Comparison of ENCODE assay signal across 8 mouse cellular contexts in genomic region chr2:130424126-130424853, GRCm38 (mm10). TPM values are rescaled to one million over a fixed set of nuclear protein-coding genes. Genes with fewer than 3 reads are reported as not detected.
DNase-seq lines count a peak whose midpoint lies in the region; ATAC-seq and TF ChIP-seq lines count a peak whose summit lies in the region.

Vps16 (plus strand) TSS chr2:130424339.
Pced1a (minus strand) TSS chr2:130424701.

- WGBS in embryonic facial prominence, embryonic 13.5 days, result under 1% methylated on average over 58 of the region's 58 CpGs
- under 1% methylated on average over 58 of the region's 58 CpGs for WGBS in kidney, adult 2 months
- WGBS in limb, embryonic 12.5 days, result under 1% methylated on average over 58 of the region's 58 CpGs
- WGBS in midbrain, embryonic 15.5 days, result under 1% methylated on average over 58 of the region's 58 CpGs
- under 1% methylated on average over 58 of the region's 58 CpGs for WGBS in spleen, adult 2 months

- peak; percentile 75 for TF ChIP-seq POLR2A in kidney, adult 2 months (IDR thresholded peaks at IDR 0.05; ENCODE audit: low read depth, low read length)
- TF ChIP-seq POLR2A in spleen, adult 2 months (IDR thresholded peaks at IDR 0.05; ENCODE audit: low read depth, low read length), result peak; percentile 29

- peak; percentile 91 for DNase-seq in 3134 (ENCODE audit: extremely low read depth, insufficient read length, low spot score)
- peak; percentile 96 to 97 for DNase-seq in adrenal gland, postnatal 36 days
- peak; percentile 95 to 96 for DNase-seq in heart, adult 18-20 months
- peak; percentile 95 for DNase-seq in kidney, adult 2 months
- DNase-seq in spleen, adult 2 months (ENCODE audit: low read depth in 1 of 2, low spot score in 2 of 2), result peak; percentile 83 to 91

- peak; percentile 89 for ATAC-seq in embryonic facial prominence, embryonic 13.5 days (ENCODE audit: insufficient number of reproducible peaks, insufficient read depth, low FRiP score, low TSS enrichment, low read depth)
- ATAC-seq in limb, embryonic 12.5 days (ENCODE audit: insufficient number of reproducible peaks, insufficient read depth, low FRiP score, low TSS enrichment, low read depth), result peak; percentile 94
- peak; percentile 96 for ATAC-seq in midbrain, embryonic 15.5 days (replicated peaks)

- peak within 1 kb of the TSS; percentile 92 for H3K9ac ChIP-seq in embryonic facial prominence, embryonic 13.5 days
- peak within 1 kb of the TSS; percentile 74 for H3K9ac ChIP-seq in limb, embryonic 12.5 days (replicated peaks)
- peak within 1 kb of the TSS; percentile 79 for H3K9ac ChIP-seq in midbrain, embryonic 15.5 days

- peaks cover 21% of the 10 kb centered on the region for H3K36me3 ChIP-seq in embryonic facial prominence, embryonic 13.5 days
- H3K36me3 ChIP-seq in kidney, adult 2 months (ENCODE audit: control insufficient read depth, insufficient read depth, low read length), result no peaks in the 10 kb centered on the region
- H3K36me3 ChIP-seq in limb, embryonic 12.5 days, result peaks cover 28% of the 10 kb centered on the region
- no peaks in the 10 kb centered on the region for H3K36me3 ChIP-seq in midbrain, embryonic 15.5 days (replicated peaks)
- H3K36me3 ChIP-seq in spleen, adult 2 months (ENCODE audit: control insufficient read depth, insufficient read depth, low read length), result no peaks in the 10 kb centered on the region

- H3K9me3 ChIP-seq in embryonic facial prominence, embryonic 13.5 days, result no peaks in the 10 kb centered on the region
- H3K9me3 ChIP-seq in limb, embryonic 12.5 days, result no peaks in the 10 kb centered on the region
- no peaks in the 10 kb centered on the region for H3K9me3 ChIP-seq in midbrain, embryonic 15.5 days

- H3K27ac ChIP-seq in embryonic facial prominence, embryonic 13.5 days, result peak within 1 kb of the TSS; percentile 92
- H3K27ac ChIP-seq in kidney, adult 2 months (ENCODE audit: insufficient read depth, low read depth, low read length), result peak within 1 kb of the TSS; percentile 81
- H3K27ac ChIP-seq in limb, embryonic 12.5 days, result peak within 1 kb of the TSS; percentile 93
- H3K27ac ChIP-seq in midbrain, embryonic 15.5 days, result peak within 1 kb of the TSS; percentile 95
- peak within 1 kb of the TSS; percentile 95 for H3K27ac ChIP-seq in spleen, adult 2 months (ENCODE audit: insufficient read depth, low read length)

- H3K27me3 ChIP-seq in embryonic facial prominence, embryonic 13.5 days, result no peaks in the 10 kb centered on the region
- H3K27me3 ChIP-seq in kidney, adult 2 months (replicated peaks; ENCODE audit: control insufficient read depth, insufficient read depth, low read length), result no peaks in the 10 kb centered on the region
- H3K27me3 ChIP-seq in limb, embryonic 12.5 days, result no peaks in the 10 kb centered on the region
- H3K27me3 ChIP-seq in midbrain, embryonic 15.5 days (replicated peaks), result no peaks in the 10 kb centered on the region
- H3K27me3 ChIP-seq in spleen, adult 2 months (ENCODE audit: control insufficient read depth, insufficient read depth, low read length), result no peaks in the 10 kb centered on the region

- peak within 1 kb of the TSS; percentile 84 for H3K4me2 ChIP-seq in embryonic facial prominence, embryonic 13.5 days
- H3K4me2 ChIP-seq in limb, embryonic 12.5 days, result peak within 1 kb of the TSS; percentile 78
- peak within 1 kb of the TSS; percentile 77 for H3K4me2 ChIP-seq in midbrain, embryonic 15.5 days

- TF ChIP-seq CTCF in kidney, adult 2 months (conservative IDR thresholded peaks at IDR 0.05; ENCODE audit: insufficient read depth, insufficient read length, low read depth, low read length), result peak; percentile 50
- TF ChIP-seq CTCF in spleen, adult 2 months (IDR thresholded peaks at IDR 0.05; ENCODE audit: extremely low read depth, insufficient read depth, insufficient read length, insufficient replicate concordance), result peak; percentile 39; the same call in 1 of the 2 replicates

- H3K4me3 ChIP-seq in embryonic facial prominence, embryonic 13.5 days, result peak within 1 kb of the TSS; percentile 84
- peak within 1 kb of the TSS; percentile 94 for H3K4me3 ChIP-seq in kidney, adult 2 months (ENCODE audit: insufficient read depth, low read depth, low read length)
- peak within 1 kb of the TSS; percentile 86 for H3K4me3 ChIP-seq in limb, embryonic 12.5 days (replicated peaks)
- H3K4me3 ChIP-seq in midbrain, embryonic 15.5 days, result peak within 1 kb of the TSS; percentile 60
- H3K4me3 ChIP-seq in spleen, adult 2 months (ENCODE audit: extremely low read depth, insufficient read depth, insufficient read length), result peak within 1 kb of the TSS; percentile 91

- peaks cover 38% of the 10 kb centered on the region for H3K4me1 ChIP-seq in embryonic facial prominence, embryonic 13.5 days
- peaks cover 7% of the 10 kb centered on the region for H3K4me1 ChIP-seq in kidney, adult 2 months (ENCODE audit: control insufficient read depth, insufficient read depth, low read length)
- H3K4me1 ChIP-seq in limb, embryonic 12.5 days (replicated peaks), result peaks cover 14% of the 10 kb centered on the region
- peaks cover 41% of the 10 kb centered on the region for H3K4me1 ChIP-seq in midbrain, embryonic 15.5 days
- H3K4me1 ChIP-seq in spleen, adult 2 months (ENCODE audit: control insufficient read depth, insufficient read depth, insufficient read length), result peaks cover 6% of the 10 kb centered on the region; the same call in 1 of the 2 replicates

RNA-seq across cellular contexts. Expression of gene Vps16, which starts in this region (rescaled TPM):
- 10 to 100 TPM; 62.9 to 63.9 TPM for total RNA-seq in adrenal gland, postnatal 36 days (2021)
- polyA plus RNA-seq in embryonic facial prominence, embryonic 13.5 days (2015; fragmentation: Nextera tagmentation; extraction: Ambion mirVana), result 105 and 108 TPM in 2 replicates
- total RNA-seq in heart, adult 18-20 months (2021), result 10 to 100 TPM; 26.4 to 28.1 TPM
- 50.8 and 56.0 TPM in 2 replicates for polyA plus RNA-seq in kidney, adult 2 months (2012; rRNA removed)
- polyA plus RNA-seq in limb, embryonic 12.5 days (2016; fragmentation: Nextera tagmentation; extraction: Ambion mirVana), result 121 and 133 TPM in 2 replicates
- 108 and 111 TPM in 2 replicates for polyA plus RNA-seq in midbrain, embryonic 15.5 days (2015; fragmentation: Nextera tagmentation; extraction: Ambion mirVana)
- 84.8 and 97.5 TPM in 2 replicates for polyA plus RNA-seq in spleen, adult 2 months (2012; rRNA removed)

RNA-seq across cellular contexts. Expression of gene Pced1a, which starts in this region (rescaled TPM):
- total RNA-seq in adrenal gland, postnatal 36 days (2021), result 10 to 100 TPM; 12.9 to 14.6 TPM
- polyA plus RNA-seq in embryonic facial prominence, embryonic 13.5 days (2015; fragmentation: Nextera tagmentation; extraction: Ambion mirVana), result 15.5 and 16.3 TPM in 2 replicates
- 1 to 10 TPM; 4.5 to 7.0 TPM for total RNA-seq in heart, adult 18-20 months (2021)
- polyA plus RNA-seq in kidney, adult 2 months (2012; rRNA removed), result 27.4 and 33.4 TPM in 2 replicates
- 13.4 and 14.6 TPM in 2 replicates for polyA plus RNA-seq in limb, embryonic 12.5 days (2016; fragmentation: Nextera tagmentation; extraction: Ambion mirVana)
- 13.4 and 16.1 TPM in 2 replicates for polyA plus RNA-seq in midbrain, embryonic 15.5 days (2015; fragmentation: Nextera tagmentation; extraction: Ambion mirVana)
- 33.2 and 35.3 TPM in 2 replicates for polyA plus RNA-seq in spleen, adult 2 months (2012; rRNA removed)

Comparison
In these comparisons a context has a peak if more than half of its experiments do, and no peak if none do; other contexts are left out.
1. Peak in every context shown above with its lines: DNase-seq, ATAC-seq, H3K4me3 ChIP-seq and H3K27ac ChIP-seq.